Mouse (Mus musculus): ENCODE results near the gene Dmac2.

- TF ChIP-seq CTCF (IDR thresholded peaks at IDR 0.05; ENCODE audit: borderline replicate concordance, control insufficient read depth, extremely low read depth, insufficient read depth, low read length, poor library complexity) (no peak), POLR2A (IDR thresholded peaks at IDR 0.05; ENCODE audit: control insufficient read depth, extremely low read depth, insufficient read depth, low read length, poor library complexity) (no peak)
Observed at GRCm38 (mm10) chr7:25624851-25625250, 5.6 kb downstream of the Dmac2 start.

All from thymus, adult 2 months (tissue).